Mouse (Mus musculus): ENCODE measurements around the gene Olfr1337. TPM values are rescaled to one million over a fixed set of nuclear protein-coding genes. Genes with fewer than 3 reads are reported as not detected.
"Not testable (repeated sequence)": the region's sequence is repeated elsewhere in the genome, so short reads cannot be mapped to it uniquely, and the experiment has no call there.

The Olfr1337 gene
- not detected in 2 replicates for polyA plus RNA-seq (2015; fragmentation: Nextera tagmentation; extraction: Ambion mirVana)

- ATAC-seq = no peak
- 81% methylated on average over 2 of the region's 2 CpGs for WGBS
- H3K27ac ChIP-seq = no peak within 1 kb of the TSS
These were observed at the start of gene Olfr1337 for GRCm38 (mm10) chr4:118782486-118782885. Gene Olfr1337, minus strand, starts transcription at chr4:118782586.

GRCm38 (mm10) chr4:118818921-118819320 is 36.5 kb upstream of the Olfr1337 start:
- Histone ChIP-seq H3K9ac (replicated peaks) (no peak overlapping the region), H3K4me3 (replicated peaks) (no peak overlapping the region), H3K9me3 (no peaks in the 10 kb centered on the region), H3K27ac (no peak overlapping the region), H3K36me3 (no peaks in the 10 kb centered on the region), H3K27me3 (no peaks in the 10 kb centered on the region), H3K4me2 (replicated peaks) (no peak overlapping the region), H3K4me1 (replicated peaks) (no peaks in the 10 kb centered on the region)
- WGBS = 90% methylated on average over 1 of the region's 1 CpGs
- ATAC-seq = no peak

More at GRCm38 (mm10) chr4:118782486-118782885, at the start of gene Olfr1337:
- Histone ChIP-seq H3K4me2 (replicated peaks) (no peak within 1 kb of the TSS), H3K4me3 (replicated peaks) (no peak within 1 kb of the TSS), H3K9me3 (no peaks in the 10 kb centered on the region), H3K27me3 (no peaks in the 10 kb centered on the region), H3K36me3 (no peaks in the 10 kb centered on the region), H3K4me1 (replicated peaks) (no peaks in the 10 kb centered on the region), H3K9ac (replicated peaks) (no peak within 1 kb of the TSS)

GRCm38 (mm10) chr4:118809844-118810243 is 27.5 kb upstream of the Olfr1337 start, which contains the start of gene Olfr1335:
Gene Olfr1335, minus strand, starts transcription at chr4:118809944.
- no peak within 1 kb of the TSS for H3K9ac ChIP-seq (replicated peaks)
- H3K4me1 ChIP-seq (replicated peaks) = no peaks in the 10 kb centered on the region
- no peak within 1 kb of the TSS for H3K4me2 ChIP-seq (replicated peaks)
- no peaks in the 10 kb centered on the region for H3K27me3 ChIP-seq
- no peaks in the 10 kb centered on the region for H3K36me3 ChIP-seq
- no peak within 1 kb of the TSS for H3K27ac ChIP-seq
- no peak within 1 kb of the TSS for H3K4me3 ChIP-seq (replicated peaks)
- H3K9me3 ChIP-seq = no peaks in the 10 kb centered on the region
- WGBS = 91% methylated on average over 4 of the region's 4 CpGs
- no peak for ATAC-seq

GRCm38 (mm10) chr4:118792796-118793195 is 10.4 kb upstream of the Olfr1337 start:
- H3K4me2 ChIP-seq (replicated peaks); H3K27me3 ChIP-seq; H3K4me1 ChIP-seq (replicated peaks); ATAC-seq; H3K36me3 ChIP-seq; H3K4me3 ChIP-seq (replicated peaks); H3K9me3 ChIP-seq; H3K9ac ChIP-seq (replicated peaks); H3K27ac ChIP-seq: not testable (repeated sequence)

GRCm38 (mm10) chr4:118758637-118759036 is 23.7 kb downstream of the Olfr1337 start, which contains the start of gene Olfr1338:
Gene Olfr1338, minus strand, starts transcription at chr4:118758737.
- WGBS = 85% methylated on average over 1 of the region's 1 CpGs
- Histone ChIP-seq H3K4me3 (replicated peaks) (no peak within 1 kb of the TSS), H3K27me3 (no peaks in the 10 kb centered on the region), H3K4me1 (replicated peaks) (no peaks in the 10 kb centered on the region), H3K27ac (no peak within 1 kb of the TSS), H3K9ac (replicated peaks) (no peak within 1 kb of the TSS), H3K36me3 (no peaks in the 10 kb centered on the region), H3K4me2 (replicated peaks) (no peak within 1 kb of the TSS), H3K9me3 (no peaks in the 10 kb centered on the region)
- no peak for ATAC-seq

- Histone ChIP-seq H3K9me3 (no peaks in the 10 kb centered on the region; the same call in none of the 2 replicates), H3K4me1 (replicated peaks) (peaks cover 10% of the 10 kb centered on the region), H3K27me3 (peaks cover 25% of the 10 kb centered on the region), H3K4me3 (replicated peaks) (no peak overlapping the region; the same call in 1 of the 2 replicates), H3K27ac (no peak overlapping the region), H3K36me3 (no peaks in the 10 kb centered on the region), H3K4me2 (replicated peaks) (peak overlapping the region; percentile 20), H3K9ac (replicated peaks) (no peak overlapping the region)
- ATAC-seq = no peak
- WGBS = 2% methylated on average over 16 of the region's 16 CpGs
These were observed 40.5 kb downstream of the Olfr1337 start for GRCm38 (mm10) chr4:118741881-118742280.

GRCm38 (mm10) chr4:118740988-118741698 is 41.2 kb downstream of the Olfr1337 start:
- no peak overlapping the region for H3K9ac ChIP-seq (replicated peaks)
- H3K27me3 ChIP-seq = peaks cover 25% of the 10 kb centered on the region
- no peaks in the 10 kb centered on the region; the same call in none of the 2 replicates for H3K9me3 ChIP-seq
- H3K4me2 ChIP-seq (replicated peaks) = peak overlapping the region; percentile 20; the same call in 1 of the 2 replicates
- H3K4me3 ChIP-seq (replicated peaks) = no peak overlapping the region; the same call in 1 of the 2 replicates
- no peak overlapping the region for H3K27ac ChIP-seq
- ATAC-seq = no peak
- peaks cover 10% of the 10 kb centered on the region for H3K4me1 ChIP-seq (replicated peaks)
- no peaks in the 10 kb centered on the region for H3K36me3 ChIP-seq
- 3% methylated on average over 11 of the region's 11 CpGs for WGBS

GRCm38 (mm10) chr4:118739574-118739973 is 42.8 kb downstream of the Olfr1337 start:
- Histone ChIP-seq H3K27me3 (peaks cover 25% of the 10 kb centered on the region), H3K4me2 (replicated peaks) (no peak overlapping the region), H3K9me3 (no peaks in the 10 kb centered on the region; the same call in 1 of the 2 replicates), H3K9ac (replicated peaks) (no peak overlapping the region), H3K36me3 (no peaks in the 10 kb centered on the region), H3K27ac (no peak overlapping the region), H3K4me1 (replicated peaks) (peaks cover 10% of the 10 kb centered on the region), H3K4me3 (replicated peaks) (no peak overlapping the region)
- 60% methylated on average over 3 of the region's 3 CpGs for WGBS
- ATAC-seq = no peak

GRCm38 (mm10) chr4:118731875-118732274 is 50.5 kb downstream of the Olfr1337 start, which contains the start of gene Olfr1339:
Gene Olfr1339, plus strand, starts transcription at chr4:118732175.
- no peaks in the 10 kb centered on the region for H3K9me3 ChIP-seq

More at GRCm38 (mm10) chr4:118731875-118732274, 50.5 kb downstream of the Olfr1337 start, which contains the start of gene Olfr1339:
- WGBS = 100% methylated on average over 1 of the region's 1 CpGs
- Histone ChIP-seq H3K9ac (replicated peaks) (no peak within 1 kb of the TSS), H3K27me3 (no peaks in the 10 kb centered on the region), H3K27ac (no peak within 1 kb of the TSS), H3K4me1 (replicated peaks) (no peaks in the 10 kb centered on the region), H3K4me3 (replicated peaks) (no peak within 1 kb of the TSS), H3K36me3 (no peaks in the 10 kb centered on the region), H3K4me2 (replicated peaks) (no peak within 1 kb of the TSS)
- no peak for ATAC-seq

Other genes starting within 250 kb of the Olfr1337 start
- 0.22 TPM in 1 of 2 replicates, not detected in the other for gene Tmem125, start 238.5 kb downstream of the Olfr1337 start, polyA plus RNA-seq (2015; fragmentation: Nextera tagmentation; extraction: Ambion mirVana)
- 1.5 and 1.6 TPM in 2 replicates for gene Cfap57, start 161.8 kb downstream of the Olfr1337 start, polyA plus RNA-seq (2015; fragmentation: Nextera tagmentation; extraction: Ambion mirVana)
- gene Ebna1bp2, start 161.8 kb downstream of the Olfr1337 start, polyA plus RNA-seq (2015; fragmentation: Nextera tagmentation; extraction: Ambion mirVana) = 121 and 128 TPM in 2 replicates
- not detected in 2 replicates for gene Olfr62, start 123.6 kb downstream of the Olfr1337 start, polyA plus RNA-seq (2015; fragmentation: Nextera tagmentation; extraction: Ambion mirVana)
- not detected in 2 replicates for gene Olfr1342, start 89.8 kb downstream of the Olfr1337 start, polyA plus RNA-seq (2015; fragmentation: Nextera tagmentation; extraction: Ambion mirVana)
- not detected in 2 replicates for gene Olfr1341, start 79.1 kb downstream of the Olfr1337 start, polyA plus RNA-seq (2015; fragmentation: Nextera tagmentation; extraction: Ambion mirVana)
- gene Olfr1340, start 62.4 kb downstream of the Olfr1337 start, polyA plus RNA-seq (2015; fragmentation: Nextera tagmentation; extraction: Ambion mirVana) = not detected in 2 replicates
- not detected in 2 replicates for gene Olfr1339, start 50.4 kb downstream of the Olfr1337 start, polyA plus RNA-seq (2015; fragmentation: Nextera tagmentation; extraction: Ambion mirVana)
- not detected in 2 replicates for gene Olfr1338, start 23.8 kb downstream of the Olfr1337 start, polyA plus RNA-seq (2015; fragmentation: Nextera tagmentation; extraction: Ambion mirVana)
- gene Olfr1335, start 27.4 kb upstream of the Olfr1337 start, polyA plus RNA-seq (2015; fragmentation: Nextera tagmentation; extraction: Ambion mirVana) = not detected in 2 replicates
- gene Olfr1333, start 53.7 kb upstream of the Olfr1337 start, polyA plus RNA-seq (2015; fragmentation: Nextera tagmentation; extraction: Ambion mirVana) = not detected in 2 replicates
- not detected in 2 replicates for gene Olfr1331, start 82.1 kb upstream of the Olfr1337 start, polyA plus RNA-seq (2015; fragmentation: Nextera tagmentation; extraction: Ambion mirVana)
- gene Olfr1330, start 106.0 kb upstream of the Olfr1337 start, polyA plus RNA-seq (2015; fragmentation: Nextera tagmentation; extraction: Ambion mirVana) = not detected in 2 replicates
- not detected in 2 replicates for gene Olfr1329, start 134.9 kb upstream of the Olfr1337 start, polyA plus RNA-seq (2015; fragmentation: Nextera tagmentation; extraction: Ambion mirVana)
- gene Olfr1328, start 156.0 kb upstream of the Olfr1337 start, polyA plus RNA-seq (2015; fragmentation: Nextera tagmentation; extraction: Ambion mirVana) = not detected in 2 replicates
- not detected in 2 replicates for gene Lao1, start 179.0 kb upstream of the Olfr1337 start, polyA plus RNA-seq (2015; fragmentation: Nextera tagmentation; extraction: Ambion mirVana)